Mouse (Mus musculus) right cerebral cortex, postnatal 25 days (tissue): ENCODE results near the gene Rpf2.

Experiments
- DNase-seq: peaks from one replicate; pipeline ENCODE4 v3.0.0; 2022

Rpf2 gene

DNA sequence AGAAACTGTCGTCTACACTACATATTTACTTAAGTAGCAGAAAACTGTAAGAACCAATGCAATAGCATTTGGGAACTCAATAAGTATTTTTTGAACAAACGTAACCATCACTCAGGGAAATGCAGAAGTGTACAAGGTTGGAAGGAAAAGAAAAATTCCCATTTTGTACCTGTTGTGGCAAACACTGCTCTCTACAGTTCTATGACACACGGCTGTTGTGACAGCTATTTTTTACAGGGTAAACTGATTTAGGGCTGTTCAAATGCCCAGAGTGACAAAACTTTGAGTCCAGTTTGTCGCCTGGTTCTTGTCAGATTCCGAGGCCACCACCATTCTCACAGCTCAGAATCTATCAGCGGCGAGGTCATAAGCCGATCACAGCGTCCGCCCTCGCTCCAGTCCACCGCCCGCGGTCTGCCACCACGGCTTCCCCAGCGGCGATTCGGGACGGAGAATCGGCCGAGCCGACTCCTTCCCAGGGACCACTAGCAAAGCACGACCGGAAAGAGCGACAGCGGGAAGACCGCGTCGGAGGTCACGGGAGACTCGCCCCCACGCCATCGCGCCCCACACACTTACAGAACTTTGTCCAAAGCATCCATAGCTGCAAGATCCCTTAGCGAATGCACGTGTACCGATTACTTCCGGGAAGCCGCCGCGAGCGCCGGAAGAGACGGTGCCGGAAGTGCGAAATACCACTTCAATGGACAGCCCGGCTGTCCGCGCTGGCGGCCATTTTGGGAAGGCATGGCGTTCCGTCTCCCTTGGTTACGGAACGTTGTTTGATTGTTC, at the start of gene Rpf2:
Gene Rpf2, minus strand, starts transcription at position 663 of the 792 bp plus-strand sequence.
- peak; percentile 84 for DNase-seq

- no peak for DNase-seq
Measured at GRCm38 (mm10) chr10:40292640-40293039, 45.8 kb upstream of the Rpf2 start.

- DNase-seq = no peak
Measured at GRCm38 (mm10) chr10:40286767-40287166, 39.9 kb upstream of the Rpf2 start.

- no peak for DNase-seq
Measured at GRCm38 (mm10) chr10:40285571-40285970, 38.7 kb upstream of the Rpf2 start.

GRCm38 (mm10) chr10:40284997-40285396, 38.2 kb upstream of the Rpf2 start:
- no peak for DNase-seq

- peak; percentile 55 for DNase-seq
Measured at GRCm38 (mm10) chr10:40284179-40284831, 37.5 kb upstream of the Rpf2 start.

DNA sequence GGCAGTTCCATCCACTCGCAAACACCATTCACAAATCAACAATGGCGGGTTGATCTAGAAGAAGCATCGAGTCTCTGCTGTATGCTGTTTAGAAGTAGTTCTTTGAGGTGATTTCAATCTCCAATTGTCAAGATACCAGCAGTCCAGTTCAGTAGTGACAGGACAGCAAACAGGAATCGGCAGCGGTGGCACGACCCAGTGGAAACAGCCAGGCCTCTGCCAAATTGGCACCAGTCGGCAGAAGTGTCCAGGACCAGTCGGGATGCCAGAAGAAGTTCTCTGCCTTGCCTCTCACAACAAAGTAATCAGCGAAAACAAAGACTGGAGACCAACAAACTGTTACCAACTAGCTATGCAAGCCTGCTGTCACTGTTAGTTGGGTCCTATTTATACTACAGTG, 36.8 kb upstream of the Rpf2 start:
- DNase-seq = no peak

GRCm38 (mm10) chr10:40281565-40281964, 34.7 kb upstream of the Rpf2 start:
- DNase-seq = no peak

DNA sequence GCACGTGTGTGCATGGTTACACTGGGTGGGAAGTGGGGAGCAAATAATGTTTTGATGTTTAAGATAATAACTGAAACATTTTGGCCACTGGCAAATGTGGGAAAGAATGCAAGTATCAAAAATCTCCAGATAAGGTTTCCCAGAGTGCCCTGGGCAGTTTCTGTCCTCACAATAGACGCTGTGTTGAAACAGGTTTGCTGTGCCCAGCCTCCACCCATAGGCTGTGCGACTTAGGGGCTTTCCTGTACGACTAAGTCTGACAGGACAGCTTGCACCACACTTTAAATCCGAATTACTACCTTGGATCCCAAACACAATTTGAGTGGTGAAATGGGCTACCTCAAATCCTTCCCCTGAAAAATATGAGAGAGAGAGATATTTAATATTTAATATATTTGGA, 31.5 kb upstream of the Rpf2 start:
- no peak for DNase-seq

GRCm38 (mm10) chr10:40275991-40276390, 29.2 kb upstream of the Rpf2 start:
- no peak for DNase-seq

GRCm38 (mm10) chr10:40273938-40274337, 27.1 kb upstream of the Rpf2 start:
- no peak for DNase-seq

GRCm38 (mm10) chr10:40271216-40271615, 24.4 kb upstream of the Rpf2 start:
- DNase-seq = no peak

DNA sequence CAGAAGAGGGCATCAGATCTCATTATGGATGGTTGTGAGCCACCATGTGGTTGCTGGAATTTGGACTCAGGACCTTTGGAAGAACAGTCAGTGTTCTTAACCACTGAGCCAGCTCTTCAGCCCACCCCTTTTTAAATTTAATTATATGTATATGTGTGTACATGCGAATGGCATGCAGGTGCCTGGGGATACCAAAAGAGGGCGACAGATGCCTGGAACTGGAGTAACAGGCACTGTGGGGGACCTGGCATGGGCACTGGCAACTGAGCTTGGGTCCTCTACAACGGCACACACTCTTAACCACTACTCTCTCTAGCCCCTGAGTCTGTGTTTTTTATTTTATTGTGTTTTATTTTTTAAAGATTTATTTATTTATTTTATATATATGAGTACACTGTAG, 18.1 kb upstream of the Rpf2 start:
- DNase-seq = no peak

DNA sequence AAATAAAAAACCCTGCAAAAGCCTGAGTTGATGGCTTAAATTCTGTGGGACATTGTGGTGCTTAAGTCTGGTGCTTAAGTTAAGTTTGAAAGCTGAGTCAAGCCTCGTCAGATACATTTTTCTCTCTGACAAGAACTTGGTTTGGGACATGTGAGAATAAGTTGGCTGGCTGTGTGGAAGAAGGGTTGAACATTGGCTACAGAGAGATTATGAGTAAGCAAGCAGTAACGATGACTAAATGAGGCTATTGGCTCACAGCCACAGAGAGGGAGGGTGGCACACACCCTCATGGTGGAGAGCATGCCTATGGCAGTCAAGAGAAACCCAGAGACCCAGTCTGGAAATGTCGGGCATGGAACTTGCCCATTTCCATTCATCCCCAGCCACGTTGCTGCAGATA, 16.9 kb upstream of the Rpf2 start:
- no peak for DNase-seq

GRCm38 (mm10) chr10:40262200-40262599, 15.4 kb upstream of the Rpf2 start:
- no peak for DNase-seq

DNA sequence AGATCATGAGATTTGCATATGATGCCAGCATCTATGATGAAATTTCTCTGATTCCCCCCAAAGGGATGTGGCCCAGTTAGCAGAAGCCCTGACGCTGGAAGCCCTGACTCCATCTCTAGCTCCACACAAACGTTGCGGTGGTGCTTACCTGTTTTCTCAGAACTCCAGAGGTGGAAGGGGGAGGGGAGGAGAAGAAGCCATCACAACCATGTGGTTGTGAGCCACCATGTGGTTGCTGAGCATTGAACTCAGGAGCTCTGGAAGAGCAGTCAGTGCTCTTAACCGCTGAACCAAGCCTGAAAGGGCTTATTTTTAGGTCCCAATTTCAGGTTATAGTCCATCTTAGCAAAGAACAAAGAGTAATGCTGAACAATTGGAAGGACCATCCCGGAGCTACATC, 13.5 kb upstream of the Rpf2 start:
- no peak for DNase-seq

DNA sequence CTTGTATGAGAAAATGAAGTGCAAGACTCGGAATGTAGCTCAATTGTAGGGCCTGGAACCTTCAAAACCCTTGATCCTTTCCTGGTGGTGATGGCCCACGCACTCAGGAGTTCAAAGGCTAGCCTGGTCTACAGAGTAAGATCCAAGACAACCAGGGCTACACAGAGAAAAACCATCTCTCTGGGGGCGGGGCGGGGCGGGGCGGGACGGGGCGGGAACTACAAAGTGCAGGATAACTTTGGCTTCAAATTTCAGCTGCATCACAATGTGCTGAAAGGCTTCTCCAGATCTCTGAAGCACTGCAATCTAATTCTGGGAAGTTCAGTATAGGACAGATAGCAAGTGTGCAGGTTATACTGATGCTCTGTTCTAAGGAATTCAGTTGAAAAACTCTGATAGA, 12.7 kb upstream of the Rpf2 start:
- DNase-seq = no peak

DNA sequence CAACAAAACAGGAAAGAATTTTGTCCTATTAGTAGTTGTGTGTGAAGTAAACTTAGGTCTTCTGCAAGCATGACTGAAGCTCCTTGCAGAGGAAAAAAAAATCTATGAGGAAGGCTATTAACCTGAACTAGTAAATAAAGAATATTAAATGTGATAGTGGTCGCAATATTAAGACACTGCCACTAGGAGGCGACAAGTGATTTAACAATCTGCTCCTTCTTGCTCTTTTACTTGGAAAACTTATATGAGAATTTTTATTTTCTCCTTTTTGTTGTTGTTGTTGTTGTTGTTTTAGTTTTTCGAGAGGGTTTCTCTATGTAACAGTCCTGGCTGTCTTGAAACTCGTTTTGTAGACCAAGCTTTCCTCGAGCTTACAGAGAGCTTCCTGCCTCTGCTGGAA, 12.1 kb upstream of the Rpf2 start:
- no peak for DNase-seq

DNA sequence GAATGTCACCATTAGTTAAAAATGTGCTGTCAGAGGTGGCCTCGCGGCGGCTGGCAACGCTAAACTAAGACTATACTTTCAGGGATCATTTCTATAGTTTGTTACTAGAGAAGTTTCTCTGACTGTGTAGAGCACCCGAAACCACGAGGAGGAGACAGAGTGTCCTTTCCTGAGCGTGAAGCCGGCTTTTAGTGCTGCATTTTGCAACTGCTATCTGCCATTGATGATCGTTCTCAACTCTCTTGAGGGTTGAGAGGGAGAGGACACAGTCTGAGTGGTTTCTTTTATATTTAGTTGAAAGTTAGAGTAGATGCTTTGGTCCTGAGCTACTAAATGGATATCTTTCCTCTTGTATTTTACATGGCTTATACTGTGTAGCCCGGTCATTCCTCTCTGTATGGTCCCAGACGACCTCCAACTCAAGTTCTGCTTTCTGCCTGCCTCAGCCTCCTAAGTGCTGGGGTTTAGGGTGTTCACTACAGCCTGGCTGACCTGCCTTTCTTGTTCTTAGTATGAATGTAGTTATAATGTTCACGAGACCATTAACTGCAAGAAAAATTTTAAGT, 11.6 kb upstream of the Rpf2 start:
- peak; percentile 23 for DNase-seq

DNA sequence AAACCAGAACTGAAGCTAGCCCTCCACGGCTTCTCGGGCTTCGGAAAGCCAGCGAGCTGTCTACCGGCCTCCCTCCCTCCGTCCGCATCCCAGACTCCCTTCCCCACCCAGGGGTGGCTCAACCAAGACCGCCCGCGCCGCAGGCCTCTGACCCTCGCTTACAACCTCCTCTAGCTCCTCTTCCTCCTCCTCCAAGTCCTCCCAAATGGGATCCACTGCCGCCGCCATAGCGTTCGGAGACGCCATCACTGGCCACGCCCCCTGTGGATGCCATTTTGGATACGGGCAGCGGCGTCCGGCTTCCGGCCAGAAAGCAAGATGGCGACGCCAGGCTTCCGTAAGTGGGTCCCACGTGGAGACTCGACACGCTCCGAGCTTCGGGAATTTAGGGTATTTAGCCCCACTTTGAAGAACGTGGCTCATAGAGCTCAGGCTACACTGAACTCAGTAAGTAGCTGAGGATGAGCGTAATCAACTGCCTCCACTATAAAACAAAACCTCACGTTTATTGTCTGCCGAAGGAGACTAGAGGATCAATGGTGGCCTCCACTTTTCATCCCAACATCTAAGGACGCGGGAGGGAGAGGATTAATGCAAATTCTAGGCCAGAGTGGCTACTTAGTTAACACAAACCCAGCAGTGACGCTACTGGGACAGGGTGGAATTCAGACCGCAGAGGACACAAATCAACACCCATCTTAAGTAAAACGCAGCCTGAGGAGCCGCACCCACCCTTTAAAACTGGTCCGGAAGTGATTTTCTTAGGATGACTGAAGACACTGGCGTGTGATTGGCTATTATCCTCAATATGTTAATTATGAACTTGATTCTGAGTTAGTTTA, 10.8 kb upstream of the Rpf2 start, which contains the start of gene Gtf3c6:
Gene Gtf3c6, minus strand, starts transcription at position 695 of the 842 bp plus-strand sequence.
- DNase-seq = peak; percentile 93

DNA sequence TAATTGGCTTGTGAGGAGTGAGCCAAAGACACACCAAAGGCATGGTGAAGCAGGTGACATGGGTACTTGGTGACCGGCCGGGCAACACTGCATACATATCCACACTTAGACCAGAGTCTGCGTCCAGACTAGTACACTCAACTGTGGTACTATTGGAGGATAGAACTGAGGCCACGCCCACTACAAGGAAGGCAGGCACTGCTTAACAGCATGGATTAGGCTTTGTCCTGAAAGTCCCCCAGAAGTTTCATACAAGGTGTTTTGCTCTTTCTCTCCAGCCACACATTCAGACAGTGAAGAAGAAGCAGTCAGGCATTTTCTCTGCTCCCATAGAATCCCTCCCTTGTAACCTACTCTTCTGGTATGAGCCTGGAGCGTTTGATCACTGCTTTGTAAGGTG, 9.9 kb upstream of the Rpf2 start:
- peak; percentile 25 for DNase-seq

DNA sequence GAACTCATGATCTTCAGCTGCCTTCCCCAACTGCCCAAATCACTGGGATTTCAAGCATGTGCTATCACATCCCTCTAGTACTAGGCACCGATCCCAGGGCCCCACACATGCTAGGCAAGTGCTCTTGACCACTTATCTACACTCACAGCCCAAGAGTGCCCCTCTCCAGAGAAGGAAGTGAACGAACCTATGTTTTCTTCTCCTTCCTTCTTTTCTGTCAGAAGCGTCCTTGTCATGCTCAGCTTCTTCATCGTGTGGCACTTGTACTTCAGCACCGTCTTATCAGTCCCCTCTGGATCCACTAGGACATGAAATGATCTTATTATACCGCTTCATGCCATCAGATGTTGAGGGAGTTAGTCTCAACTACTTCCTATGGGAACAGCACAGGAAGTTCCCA, 4.1 kb upstream of the Rpf2 start:
- DNase-seq = no peak

DNA sequence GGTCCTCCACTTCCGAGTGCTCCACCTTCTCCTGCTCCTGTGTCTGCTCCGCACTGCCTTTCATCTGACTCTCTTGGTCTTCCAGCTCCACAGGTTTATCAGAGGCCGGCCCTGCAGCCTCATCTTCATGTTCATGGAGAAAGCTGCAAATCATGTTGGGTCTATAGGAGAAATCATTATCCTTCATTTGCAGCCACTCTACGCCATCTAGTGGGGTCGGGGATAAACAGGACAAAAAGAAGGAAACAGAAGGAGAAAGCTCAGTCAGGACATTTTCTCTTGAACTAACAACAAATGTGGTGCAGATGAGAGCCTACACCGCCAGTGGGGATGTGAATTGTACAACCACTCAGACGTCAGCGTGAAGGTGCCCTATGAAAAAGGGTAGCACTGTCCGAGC, 2.8 kb upstream of the Rpf2 start:
- no peak for DNase-seq
